Mouse (Mus musculus): ENCODE results near the gene Ube4b.
A peak's percentile ranks its signal among the peaks of the same experiment; 100 is the strongest.

The Ube4b gene

GRCm38 (mm10) chr4:149393311-149393995, 33.1 kb downstream of the Ube4b start:
- no peak for DNase-seq

DNA sequence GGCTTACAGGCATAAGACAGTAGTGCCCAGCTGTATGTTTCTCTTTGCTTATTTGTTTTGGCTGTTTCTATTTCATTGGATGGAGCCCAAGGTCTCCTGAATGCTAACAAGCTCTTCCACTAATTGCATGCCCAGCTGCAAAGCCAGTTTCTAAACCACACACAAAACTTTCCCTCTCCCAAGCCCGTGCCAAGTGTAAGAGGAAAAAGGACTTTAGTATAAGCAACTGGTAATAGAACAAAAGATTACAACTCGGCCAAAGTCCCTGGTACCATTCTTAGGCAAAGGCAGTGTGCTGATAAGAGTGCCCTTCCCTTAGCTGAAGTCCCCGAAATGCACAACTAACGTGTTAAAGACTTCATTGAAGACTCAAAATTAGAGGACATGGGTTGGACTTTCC, 34.2 kb downstream of the Ube4b start:
- no peak for DNase-seq

- DNase-seq: no peak
Measured at GRCm38 (mm10) chr4:149381001-149381400, 45.5 kb downstream of the Ube4b start.

GRCm38 (mm10) chr4:149379881-149380280, 46.7 kb downstream of the Ube4b start:
- DNase-seq: no peak

DNA sequence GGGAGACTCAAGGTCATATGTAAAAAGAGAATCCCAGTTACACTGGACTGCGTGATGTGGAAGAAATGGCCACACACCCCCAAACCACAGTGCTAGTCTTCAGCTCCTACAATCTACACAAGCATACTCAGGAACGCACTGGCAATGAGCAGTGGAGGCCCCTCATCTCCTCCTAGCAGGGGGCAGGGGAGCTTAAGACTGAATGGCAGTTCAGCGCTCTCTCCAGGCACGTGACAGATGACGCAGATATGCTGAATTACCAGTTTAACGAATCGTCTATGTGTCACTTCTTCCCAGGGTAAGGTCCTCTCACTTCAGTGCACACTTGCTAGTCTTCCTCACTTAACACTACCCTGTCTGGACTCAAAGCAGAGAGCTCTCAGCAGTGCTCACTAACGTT, 47.7 kb downstream of the Ube4b start:
- DNase-seq: no peak

DNA sequence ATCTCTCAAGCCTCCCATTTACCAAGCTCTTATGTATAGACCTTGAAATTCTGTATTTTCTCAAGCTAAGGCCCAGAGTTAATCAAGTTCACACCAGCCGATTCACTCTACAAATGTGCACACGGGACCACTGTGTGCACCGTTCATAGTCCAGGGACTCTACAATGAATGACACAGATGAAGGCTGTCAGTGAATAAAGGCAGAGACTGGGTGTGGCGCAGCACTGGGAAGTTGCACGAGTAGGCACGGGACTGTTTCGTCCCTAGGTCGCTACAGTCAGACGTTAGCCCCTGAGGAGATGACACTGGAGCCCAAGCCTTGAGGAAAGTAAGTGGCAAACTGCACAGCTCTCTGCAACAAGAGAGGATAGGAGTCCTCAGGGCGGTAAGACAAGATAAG, 50.5 kb downstream of the Ube4b start:
- DNase-seq: no peak

DNA sequence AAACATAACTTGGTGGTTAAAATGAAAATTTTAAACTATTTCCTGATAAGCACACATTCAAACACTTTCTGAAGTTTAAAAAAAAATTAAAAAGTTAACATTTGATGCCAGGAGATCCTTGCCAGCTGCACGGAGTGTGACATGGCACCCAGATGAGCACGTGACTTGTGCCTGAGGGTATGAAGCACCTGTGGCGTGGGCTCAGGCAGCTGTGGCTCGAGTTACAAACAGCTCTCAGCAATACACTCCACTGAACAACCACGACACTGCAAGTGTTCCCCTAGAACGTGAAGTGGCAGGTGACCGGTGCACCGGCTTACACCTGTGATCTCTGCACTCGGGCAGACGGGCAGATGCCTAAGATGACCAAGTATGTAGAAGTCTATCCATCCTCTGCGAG, 51.9 kb downstream of the Ube4b start:
- no peak for DNase-seq

- DNase-seq: no peak
Measured at GRCm38 (mm10) chr4:149373927-149374326, 52.6 kb downstream of the Ube4b start.

DNA sequence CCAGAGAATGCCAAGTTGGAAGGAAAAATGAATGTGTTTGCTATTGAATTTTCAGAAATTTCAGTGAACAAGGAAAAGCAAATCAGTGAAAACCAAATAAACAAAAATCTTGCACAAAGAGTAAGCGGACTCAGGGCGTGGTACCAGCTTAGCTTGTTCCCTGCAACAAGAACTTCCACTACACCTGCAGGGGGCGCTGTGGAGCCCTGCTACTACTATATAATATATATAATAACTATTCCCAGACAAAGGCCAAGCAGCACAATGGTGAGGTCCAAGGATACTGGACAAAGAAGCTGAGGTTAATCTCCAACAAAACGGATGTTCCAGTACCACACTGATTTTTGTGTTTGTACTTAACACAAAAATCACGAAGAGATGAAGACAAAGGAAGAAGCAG, 53.1 kb downstream of the Ube4b start:
- peak; percentile 72 to 75 for DNase-seq

DNA sequence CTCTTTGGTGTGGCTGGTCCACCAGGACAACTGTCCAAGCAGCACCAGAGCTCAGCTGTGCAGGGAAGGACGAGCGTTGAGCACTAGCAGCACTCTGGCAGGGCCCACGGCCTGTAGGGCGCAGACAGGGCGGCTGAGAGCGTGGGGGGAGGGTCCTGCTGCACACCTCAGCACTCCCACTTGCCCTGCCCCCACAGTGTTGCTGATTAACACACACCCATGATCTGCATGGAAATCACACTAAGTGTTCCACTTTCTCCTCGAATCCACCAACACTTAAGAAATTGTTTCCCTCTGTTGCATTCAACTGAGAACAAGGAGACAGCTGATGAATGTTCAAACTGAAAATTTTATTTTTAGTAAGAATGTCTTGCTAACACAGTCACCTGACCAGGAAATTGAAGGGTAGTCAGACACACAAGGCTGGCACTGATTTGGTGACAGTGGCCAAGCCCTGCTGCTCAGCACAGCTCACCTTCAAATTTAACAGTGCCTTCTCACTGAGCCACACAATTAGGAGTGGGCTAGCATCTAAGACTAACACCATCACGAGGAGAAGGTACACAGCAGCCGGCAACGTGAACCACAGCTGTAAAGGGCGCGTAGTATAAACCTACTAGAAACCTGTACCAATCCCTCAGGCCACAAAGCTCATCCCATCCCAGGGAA, 60.7 kb downstream of the Ube4b start:
- DNase-seq: no peak

GRCm38 (mm10) chr4:149364896-149365295, 61.7 kb downstream of the Ube4b start:
- no peak for DNase-seq

DNA sequence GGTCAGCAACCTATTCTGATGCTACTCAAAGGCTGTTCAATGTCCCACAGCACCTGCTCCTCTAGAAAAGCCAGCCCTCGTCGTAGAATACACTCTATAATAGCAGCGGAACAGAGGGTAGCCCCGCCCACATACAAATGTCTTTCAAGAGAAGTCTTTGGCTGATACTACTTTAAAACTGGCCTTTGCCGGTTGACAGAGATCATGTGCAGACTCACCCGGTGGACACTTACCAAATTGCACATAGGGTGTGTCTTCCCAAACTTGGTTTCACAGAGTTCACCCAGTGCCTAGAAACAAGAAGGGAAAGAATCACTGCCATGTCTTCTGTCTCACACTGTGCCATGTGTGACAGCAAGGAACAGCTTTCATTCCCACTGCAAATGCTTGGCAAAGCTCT, 65.5 kb downstream of the Ube4b start:
- no peak for DNase-seq

DNA sequence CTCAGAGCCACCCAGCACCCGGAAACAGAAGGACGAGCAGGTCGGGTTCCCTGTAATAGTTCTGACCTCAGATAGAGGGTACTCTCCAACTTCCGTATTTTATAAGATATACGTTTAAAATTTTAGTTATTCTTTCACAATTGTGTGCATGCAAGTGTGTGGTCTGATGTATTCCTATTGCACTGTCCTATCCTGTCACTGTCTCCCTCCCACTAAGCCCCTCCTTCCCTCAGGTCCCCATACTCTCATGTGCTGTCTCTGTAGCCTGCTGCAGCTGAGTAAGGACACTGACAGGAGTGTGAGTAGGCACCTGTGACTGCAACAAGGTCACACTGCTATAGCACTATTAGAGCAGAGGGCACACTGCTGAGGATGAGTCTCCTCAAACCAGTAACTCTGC, 65.9 kb downstream of the Ube4b start:
- DNase-seq: no peak

- no peak for DNase-seq
Measured at GRCm38 (mm10) chr4:149357982-149358381, 68.6 kb downstream of the Ube4b start.

DNA sequence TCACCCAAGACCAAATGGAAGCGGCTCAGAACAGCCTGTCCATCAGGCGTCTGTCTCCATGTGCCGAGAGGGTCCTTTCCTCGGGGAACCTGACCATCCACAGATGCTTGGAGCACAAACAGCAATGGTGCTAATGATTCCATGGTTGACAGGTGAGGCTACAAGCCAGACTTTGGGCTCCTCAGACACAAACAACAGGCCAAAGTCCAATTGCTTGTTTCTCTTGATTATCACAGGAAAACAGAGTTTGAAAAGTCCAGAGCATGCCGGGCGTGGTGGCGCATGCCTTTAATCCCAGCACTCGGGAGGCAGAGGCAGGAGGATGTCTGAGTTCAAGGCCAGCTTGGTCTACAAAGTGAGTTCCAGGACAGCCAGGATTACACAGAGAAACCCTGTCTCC, 71.9 kb downstream of the Ube4b start:
- DNase-seq: no peak

DNA sequence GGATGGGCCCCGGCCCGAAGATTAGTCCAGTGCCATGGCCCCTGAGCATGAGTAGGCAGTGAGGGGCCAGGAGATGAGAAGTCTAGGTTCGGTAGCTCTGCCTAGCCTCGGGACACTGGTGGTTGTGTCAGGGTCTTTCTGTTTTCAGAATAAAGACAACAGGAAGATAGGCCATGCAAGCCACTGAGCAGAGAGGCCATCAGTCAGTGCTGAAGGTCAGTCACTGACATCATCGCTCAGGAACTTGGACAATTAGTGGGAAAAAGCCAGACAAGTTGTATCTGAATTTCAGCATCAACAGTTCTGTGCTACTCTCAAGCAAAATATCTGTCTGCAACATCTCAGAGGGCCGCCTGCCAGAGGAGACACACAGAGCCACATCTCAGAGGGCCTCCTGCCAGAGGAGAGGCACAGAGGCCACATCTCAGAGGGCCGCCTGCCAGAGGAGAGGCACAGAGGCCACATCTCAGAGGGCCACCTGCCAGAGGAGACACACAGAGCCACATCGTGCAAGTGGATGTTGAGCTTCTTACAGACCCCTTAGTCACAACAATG, 74.9 kb downstream of the Ube4b start:
- DNase-seq: no peak

- DNase-seq: no peak
Measured at GRCm38 (mm10) chr4:149348963-149349362, 77.6 kb downstream of the Ube4b start.

GRCm38 (mm10) chr4:149345873-149346272, 80.7 kb downstream of the Ube4b start:
- DNase-seq: no peak

DNA sequence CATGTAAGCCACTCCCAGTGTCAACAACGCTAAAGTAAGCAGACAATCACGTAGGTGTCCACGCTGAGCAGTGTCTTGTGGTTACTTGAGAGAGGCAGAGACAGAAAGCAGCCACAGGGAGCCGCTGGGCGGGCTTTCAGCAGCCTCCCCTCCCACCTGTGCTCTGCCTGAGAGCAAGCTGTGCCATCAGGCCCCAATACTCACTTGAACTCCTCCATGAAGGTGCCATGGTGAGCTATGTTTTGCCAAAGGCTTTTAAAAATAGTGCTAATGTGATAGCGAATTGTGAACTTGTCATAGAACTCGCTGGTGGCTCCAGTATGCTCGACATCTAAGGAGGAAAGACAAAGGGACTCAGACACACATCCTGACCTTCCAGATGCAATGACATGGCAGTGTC, 82.2 kb downstream of the Ube4b start:
- DNase-seq: no peak

DNA sequence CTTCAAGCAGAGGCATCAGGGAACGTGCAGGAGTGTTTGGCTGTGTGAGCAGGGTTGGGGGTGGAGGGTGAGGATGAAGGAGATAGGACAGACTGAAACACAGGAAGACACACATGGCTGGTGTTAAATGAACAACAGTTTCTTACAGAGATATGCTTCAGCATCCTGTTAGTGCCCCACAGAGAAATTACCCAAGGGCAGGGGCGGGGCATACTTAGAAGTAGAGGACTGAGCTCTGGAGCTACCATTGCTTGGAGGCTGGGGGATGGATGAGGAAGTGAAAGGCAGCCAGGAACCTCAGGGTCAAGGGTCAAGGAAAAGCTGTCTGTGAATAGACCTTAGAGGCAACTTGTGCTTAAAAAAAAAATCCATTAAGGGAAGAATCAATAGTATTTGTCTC, 85.9 kb downstream of the Ube4b start:
- DNase-seq: no peak

- DNase-seq: no peak
Measured at GRCm38 (mm10) chr4:149339426-149340214, 86.9 kb downstream of the Ube4b start.

- no peak for DNase-seq
Measured at GRCm38 (mm10) chr4:149338137-149338536, 88.4 kb downstream of the Ube4b start.

GRCm38 (mm10) chr4:149337353-149337752, 89.2 kb downstream of the Ube4b start:
- DNase-seq: no peak

GRCm38 (mm10) chr4:149336302-149336701, 90.2 kb downstream of the Ube4b start:
- no peak for DNase-seq

All from B cell, adult 2 months (primary cell).